Mouse (Mus musculus) midbrain, embryonic 11.5 days (tissue): ENCODE results near the gene Tubb4b. TPM values are rescaled to one million over a fixed set of nuclear protein-coding genes. Genes with fewer than 3 reads are reported as not detected.

ENCODE experiments used
- ATAC-seq: fragments of 200-750 bp; cut with Nextera tagmentation; 2 replicates; pipeline ENCODE4 v1.8.0; 2017; ENCODE audit warnings: moderate TSS enrichment, moderate library complexity; ENCODE audit not compliant: low FRiP score
- DNase-seq: peaks from one replicate; pipeline ENCODE4 v3.0.0; 2015; ENCODE audit warnings: low spot score; ENCODE audit errors: missing footprints
- H3K27ac ChIP-seq: fragments of 300-500 bp; sonication (generic); 2 replicates; pipeline ENCODE4 v1.5.1; 2014; ENCODE audit warnings: low read depth, low read length
- H3K27me3 ChIP-seq: fragments of 300-500 bp; sonication (generic); 2 replicates; pipeline ENCODE4 v1.6.1; 2014; ENCODE audit warnings: mild to moderate bottlenecking, low read length, moderate library complexity, mixed read lengths; ENCODE audit not compliant: control insufficient read depth, insufficient read depth
- H3K36me3 ChIP-seq: fragments of 300-500 bp; sonication (generic); 2 replicates; pipeline ENCODE4 v1.6.1; 2014; ENCODE audit warnings: mild to moderate bottlenecking, low read length, moderate library complexity, mixed read lengths; ENCODE audit not compliant: control insufficient read depth, insufficient read depth
- H3K4me1 ChIP-seq: fragments of 300-500 bp; sonication (generic); 2 replicates; pipeline ENCODE4 v1.6.1; 2014; ENCODE audit warnings: low read length; ENCODE audit not compliant: control insufficient read depth, insufficient read depth
- H3K4me2 ChIP-seq: fragments of 300-500 bp; sonication (generic); 2 replicates; pipeline ENCODE4 v1.6.1; 2014; ENCODE audit warnings: mild to moderate bottlenecking, moderate library complexity
- H3K4me3 ChIP-seq: fragments of 300-500 bp; sonication (generic); 2 replicates; pipeline ENCODE4 v1.5.1; 2014; ENCODE audit warnings: low read depth, low read length
- H3K9ac ChIP-seq: fragments of 300-500 bp; sonication (generic); 2 replicates; pipeline ENCODE4 v1.6.1; 2014; ENCODE audit warnings: low read length
- H3K9me3 ChIP-seq: fragments of 300-500 bp; sonication (generic); 2 replicates; pipeline ENCODE4 v1.6.1; 2016; ENCODE audit warnings: low read length; ENCODE audit not compliant: control insufficient read depth
- WGBS: fragments of 180-500 bp; shearing (Covaris S2); extraction: QIAGEN DNeasy Blood & Tissue Kit; methylation state at CpG from one replicate; pipeline ENCODE4 v1.1.7; 2014; 5-methylcytosine and 5-hydroxymethylcytosine counted together
- polyA plus RNA-seq: library from polyadenylated mRNA; unstranded; fragments of >200 nt; fragmentation: Nextera tagmentation; extraction: Ambion mirVana; gene quantifications from 2 replicates; pipeline ENCODE4 v1.2.1, GENCODE M21; 2014

The Tubb4b gene
- polyA plus RNA-seq, 1 experiment from 2014 or later: 571 TPM

- H3K4me3 ChIP-seq: no peak overlapping the region
Measured at GRCm38 (mm10) chr2:25194486-25195171, 29.9 kb downstream of the Tubb4b start.

GRCm38 (mm10) chr2:25194006-25194405 is 30.5 kb downstream of the Tubb4b start:
- H3K27me3 ChIP-seq: peaks cover 29% of the 10 kb centered on the region
- WGBS: 76% methylated on average over 5 of the region's 5 CpGs

More at GRCm38 (mm10) chr2:25194486-25195171, 29.9 kb downstream of the Tubb4b start:
- peaks cover 5% of the 10 kb centered on the region; the same call in 1 of the 2 replicates for H3K4me1 ChIP-seq
- DNase-seq (peak; percentile 66), ATAC-seq (no peak)
- no peak overlapping the region for H3K27ac ChIP-seq
- 88% methylated on average over 17 of the region's 17 CpGs for WGBS
- H3K4me2 ChIP-seq: no peak overlapping the region
- no peaks in the 10 kb centered on the region for H3K9me3 ChIP-seq
- no peak overlapping the region for H3K9ac ChIP-seq
- no peaks in the 10 kb centered on the region; the same call in 1 of the 2 replicates for H3K36me3 ChIP-seq
- peaks cover 29% of the 10 kb centered on the region for H3K27me3 ChIP-seq

GRCm38 (mm10) chr2:25193330-25193770 is 31.2 kb downstream of the Tubb4b start:
- Histone ChIP-seq H3K4me3 (no peak overlapping the region), H3K4me1 (peaks cover 5% of the 10 kb centered on the region; the same call in 1 of the 2 replicates), H3K36me3 (no peaks in the 10 kb centered on the region), H3K4me2 (no peak overlapping the region), H3K9ac (peak overlapping the region; percentile 27; the same call in 1 of the 2 replicates), H3K9me3 (no peaks in the 10 kb centered on the region), H3K27me3 (peaks cover 29% of the 10 kb centered on the region), H3K27ac (no peak overlapping the region)
- DNase-seq (peak; percentile 99), ATAC-seq (peak; percentile 82)
- WGBS: 6% methylated on average over 6 of the region's 6 CpGs

More at GRCm38 (mm10) chr2:25194006-25194405, 30.5 kb downstream of the Tubb4b start:
- Histone ChIP-seq H3K36me3 (no peaks in the 10 kb centered on the region; the same call in 1 of the 2 replicates), H3K9ac (no peak overlapping the region), H3K27ac (no peak overlapping the region), H3K4me2 (no peak overlapping the region), H3K4me3 (no peak overlapping the region), H3K4me1 (peaks cover 5% of the 10 kb centered on the region; the same call in 1 of the 2 replicates), H3K9me3 (no peaks in the 10 kb centered on the region)
- ATAC-seq (no peak), DNase-seq (no peak)

GRCm38 (mm10) chr2:25187841-25188240 is 36.7 kb downstream of the Tubb4b start:
- ATAC-seq (no peak), DNase-seq (peak; percentile 68)
- Histone ChIP-seq H3K4me3 (no peak overlapping the region), H3K9me3 (no peaks in the 10 kb centered on the region), H3K4me1 (peaks cover 34% of the 10 kb centered on the region), H3K36me3 (peaks cover 6% of the 10 kb centered on the region; the same call in 1 of the 2 replicates), H3K9ac (no peak overlapping the region), H3K27me3 (no peaks in the 10 kb centered on the region), H3K4me2 (no peak overlapping the region), H3K27ac (no peak overlapping the region)
- 85% methylated on average over 6 of the region's 6 CpGs for WGBS

- 26% methylated on average over 5 of the region's 5 CpGs for WGBS
- H3K4me2 ChIP-seq: peak overlapping the region; percentile 70
- H3K27me3 ChIP-seq: no peaks in the 10 kb centered on the region
- H3K4me1 ChIP-seq: peaks cover 38% of the 10 kb centered on the region
- H3K36me3 ChIP-seq: peaks cover 6% of the 10 kb centered on the region; the same call in 1 of the 2 replicates
- peak overlapping the region; percentile 82 for H3K9ac ChIP-seq
- DNase-seq (no peak), ATAC-seq (no peak)
- peak overlapping the region; percentile 98 for H3K27ac ChIP-seq
- H3K4me3 ChIP-seq: peak overlapping the region; percentile 42
- H3K9me3 ChIP-seq: no peaks in the 10 kb centered on the region
Measured at GRCm38 (mm10) chr2:25186575-25186930, 37.9 kb downstream of the Tubb4b start.

- Histone ChIP-seq H3K27ac (peak overlapping the region; percentile 98), H3K36me3 (peaks cover 6% of the 10 kb centered on the region; the same call in 1 of the 2 replicates), H3K4me2 (peak overlapping the region; percentile 70), H3K4me3 (peak overlapping the region; percentile 42), H3K9ac (peak overlapping the region; percentile 82), H3K4me1 (peaks cover 38% of the 10 kb centered on the region), H3K27me3 (no peaks in the 10 kb centered on the region), H3K9me3 (no peaks in the 10 kb centered on the region)
- peak; percentile 87 for ATAC-seq
- peak; percentile 99 for DNase-seq
- WGBS: under 1% methylated on average over 60 of the region's 64 CpGs
Measured at GRCm38 (mm10) chr2:25185625-25186574, 38.6 kb downstream of the Tubb4b start.

GRCm38 (mm10) chr2:25184496-25184895 is 40.0 kb downstream of the Tubb4b start:
- ATAC-seq (no peak), DNase-seq (peak; percentile 87)
- H3K27me3 ChIP-seq: no peaks in the 10 kb centered on the region
- peak overlapping the region; percentile 98 for H3K27ac ChIP-seq
- H3K9me3 ChIP-seq: no peaks in the 10 kb centered on the region
- H3K9ac ChIP-seq: no peak overlapping the region
- WGBS: 88% methylated on average over 7 of the region's 7 CpGs
- peaks cover 47% of the 10 kb centered on the region for H3K4me1 ChIP-seq
- H3K4me2 ChIP-seq: peak overlapping the region; percentile 70
- H3K36me3 ChIP-seq: peaks cover 6% of the 10 kb centered on the region; the same call in 1 of the 2 replicates
- H3K4me3 ChIP-seq: peak overlapping the region; percentile 10

GRCm38 (mm10) chr2:25183336-25183735 is 41.2 kb downstream of the Tubb4b start:
- DNase-seq (peak; percentile 85), ATAC-seq (no peak)
- Histone ChIP-seq H3K27ac (peak overlapping the region; percentile 95; the same call in 1 of the 2 replicates), H3K9me3 (no peaks in the 10 kb centered on the region), H3K4me2 (peak overlapping the region; percentile 74), H3K4me1 (peaks cover 58% of the 10 kb centered on the region), H3K36me3 (peaks cover 6% of the 10 kb centered on the region; the same call in 1 of the 2 replicates), H3K27me3 (no peaks in the 10 kb centered on the region), H3K9ac (peak overlapping the region; percentile 33), H3K4me3 (peak overlapping the region; percentile 87)
- 65% methylated on average over 2 of the region's 2 CpGs for WGBS
